Mouse (Mus musculus) heart, postnatal 0 days (tissue): Measurements from ENCODE around the gene Idh3b.

Experiments
- CTCF ChIP-seq: IDR thresholded peaks from 2 replicates; pipeline ENCODE4 v1.5.1; 2016; ENCODE audit warnings: antibody characterized with exemption, control low read depth, low read depth
- EP300 ChIP-seq: IDR thresholded peaks from 2 replicates; pipeline ENCODE4 v1.6.1; 2016; ENCODE audit warnings: antibody characterized with exemption, low read depth

DNA sequence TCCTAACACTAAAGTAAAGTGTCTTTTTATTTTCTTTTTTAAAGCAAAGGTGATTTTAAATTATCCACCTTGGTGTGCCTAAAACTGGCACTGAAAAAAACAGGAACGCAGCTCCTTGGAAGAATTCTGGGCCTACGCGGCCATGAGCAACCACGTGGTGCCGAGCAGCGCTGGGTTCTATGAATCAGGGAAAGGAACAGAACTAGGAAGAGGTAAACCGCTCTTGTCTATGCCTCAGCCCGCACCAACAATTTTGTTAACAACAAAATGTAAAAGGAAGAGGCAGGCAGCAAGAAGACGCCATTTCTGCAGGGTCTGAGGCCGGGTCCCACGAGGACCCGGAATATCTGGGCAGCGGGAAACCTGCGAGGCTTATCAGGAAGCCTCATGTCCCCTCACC is 10.6 kb downstream of the Idh3b start:
- TF ChIP-seq CTCF (no peak), EP300 (no peak)
